Mouse (Mus musculus): ENCODE data around the gene Rps10. TPM values are rescaled to one million over a fixed set of nuclear protein-coding genes. Genes with fewer than 3 reads are reported as not detected.

Rps10 gene
- polyA plus RNA-seq, 1 experiment from 2014 or later, result 1,163 TPM

DNA sequence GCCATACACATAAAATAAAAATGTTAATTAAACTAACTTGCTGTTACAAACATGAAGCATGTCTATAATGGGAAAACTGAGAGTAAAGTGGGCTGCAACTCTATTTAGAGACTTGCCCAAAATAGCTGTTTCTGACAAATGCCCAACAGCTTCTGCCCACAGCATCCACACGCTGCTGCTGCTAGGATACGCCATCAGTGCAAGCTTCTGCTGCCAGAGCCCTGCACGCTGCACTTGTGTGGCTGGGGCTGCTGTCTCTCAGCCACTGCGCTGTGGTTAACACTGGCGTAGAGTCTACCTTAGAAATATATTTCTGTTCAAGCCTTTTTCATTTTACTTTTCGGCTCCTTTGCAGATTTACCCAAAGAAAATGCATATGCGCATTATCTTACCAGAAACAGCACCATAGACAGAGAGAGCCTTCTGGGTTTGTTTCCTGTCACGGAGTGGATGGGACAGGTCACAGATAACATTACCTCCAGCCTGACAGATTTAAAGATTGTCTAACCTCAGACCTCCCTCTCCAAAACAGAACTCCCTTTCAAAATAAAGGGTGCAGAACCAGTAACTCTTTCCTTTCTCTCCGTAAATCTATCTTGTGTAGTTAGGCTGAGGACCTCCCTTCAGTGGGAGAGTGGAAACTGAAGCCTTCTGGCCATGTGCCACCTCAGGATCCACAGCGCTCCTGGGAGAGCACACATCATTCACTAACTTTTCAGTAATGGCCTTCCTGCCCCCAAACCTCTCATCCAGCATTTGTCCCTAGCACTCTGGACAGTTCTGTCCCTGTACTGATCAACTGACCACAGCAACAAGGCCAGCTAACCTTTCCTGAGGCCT is 25.6 kb downstream of the Rps10 start:
- H3K36me3 ChIP-seq (ENCODE audit: control insufficient read depth, insufficient read depth, low read length), result 0 out of 2 replicates have a peak, but pooled peaks cover 3% of the 10 kb centered on the region
- H3K4me2 ChIP-seq (replicated peaks; ENCODE audit: low read depth, low read length), result no peak overlapping the region
- no peaks in the 10 kb centered on the region for H3K27me3 ChIP-seq (ENCODE audit: control insufficient read depth, insufficient read depth, low read length)
- no peaks in the 10 kb centered on the region for H3K9me3 ChIP-seq (ENCODE audit: control insufficient read depth, low read length)
- no peak overlapping the region for H3K27ac ChIP-seq (ENCODE audit: low read depth, low read length)
- 60% methylated on average over 10 of the region's 10 CpGs for WGBS
- H3K4me3 ChIP-seq (ENCODE audit: low read length), result no peak overlapping the region
- no peak for ATAC-seq (ENCODE audit: low FRiP score, low TSS enrichment)
- H3K4me1 ChIP-seq (ENCODE audit: control insufficient read depth, insufficient read depth, low read length), result peaks cover 10% of the 10 kb centered on the region; the same call in 1 of the 2 replicates
- H3K9ac ChIP-seq (ENCODE audit: low read depth, low read length), result no peak overlapping the region

DNA sequence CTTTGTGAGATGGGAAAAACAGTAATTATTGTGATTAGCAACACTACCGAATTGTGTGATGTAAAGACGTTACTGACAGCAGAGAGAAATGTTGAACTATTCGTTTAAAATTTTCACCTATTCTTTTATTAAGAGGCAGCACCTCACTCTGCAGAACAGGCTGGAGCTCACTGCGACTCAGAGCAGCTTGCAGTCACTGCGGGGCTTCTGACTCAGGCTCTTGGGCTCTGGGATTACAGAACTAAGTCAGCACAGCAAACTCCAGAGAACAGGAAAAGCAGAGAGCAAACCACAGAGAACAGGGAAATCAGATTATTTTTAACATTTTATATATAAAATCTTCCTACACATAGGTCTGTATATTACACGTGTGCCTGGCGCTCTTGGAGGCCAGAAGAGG is 26.9 kb downstream of the Rps10 start:
- no peak for ATAC-seq (ENCODE audit: low FRiP score, low TSS enrichment)
- H3K4me1 ChIP-seq (ENCODE audit: control insufficient read depth, insufficient read depth, low read length), result peaks cover 10% of the 10 kb centered on the region; the same call in 1 of the 2 replicates
- WGBS, result 87% methylated on average over 7 of the region's 7 CpGs

GRCm38 (mm10) chr17:27603522-27604234 is 32.8 kb downstream of the Rps10 start:
- WGBS, result 81% methylated on average over 21 of the region's 21 CpGs
- H3K4me3 ChIP-seq (ENCODE audit: low read length), result no peak overlapping the region
- 0 out of 2 replicates have a peak, but pooled peaks cover 6% of the 10 kb centered on the region for H3K4me1 ChIP-seq (ENCODE audit: control insufficient read depth, insufficient read depth, low read length)
- H3K9me3 ChIP-seq (ENCODE audit: control insufficient read depth, low read length), result no peaks in the 10 kb centered on the region
- peaks cover 3% of the 10 kb centered on the region; the same call in 1 of the 2 replicates for H3K36me3 ChIP-seq (ENCODE audit: control insufficient read depth, insufficient read depth, low read length)
- no peak overlapping the region for H3K4me2 ChIP-seq (replicated peaks; ENCODE audit: low read depth, low read length)
- ATAC-seq (ENCODE audit: low FRiP score, low TSS enrichment), result no peak
- no peak overlapping the region for H3K27ac ChIP-seq (ENCODE audit: low read depth, low read length)
- no peak overlapping the region for H3K9ac ChIP-seq (ENCODE audit: low read depth, low read length)
- H3K27me3 ChIP-seq (ENCODE audit: control insufficient read depth, insufficient read depth, low read length), result no peaks in the 10 kb centered on the region

More for the DNA sequence above, 26.9 kb downstream of the Rps10 start:
- Histone ChIP-seq H3K9me3 (ENCODE audit: control insufficient read depth, low read length) (no peaks in the 10 kb centered on the region), H3K9ac (ENCODE audit: low read depth, low read length) (no peak overlapping the region), H3K27ac (ENCODE audit: low read depth, low read length) (no peak overlapping the region), H3K4me2 (replicated peaks; ENCODE audit: low read depth, low read length) (no peak overlapping the region), H3K27me3 (ENCODE audit: control insufficient read depth, insufficient read depth, low read length) (no peaks in the 10 kb centered on the region), H3K4me3 (ENCODE audit: low read length) (no peak overlapping the region), H3K36me3 (ENCODE audit: control insufficient read depth, insufficient read depth, low read length) (0 out of 2 replicates have a peak, but pooled peaks cover 3% of the 10 kb centered on the region)

DNA sequence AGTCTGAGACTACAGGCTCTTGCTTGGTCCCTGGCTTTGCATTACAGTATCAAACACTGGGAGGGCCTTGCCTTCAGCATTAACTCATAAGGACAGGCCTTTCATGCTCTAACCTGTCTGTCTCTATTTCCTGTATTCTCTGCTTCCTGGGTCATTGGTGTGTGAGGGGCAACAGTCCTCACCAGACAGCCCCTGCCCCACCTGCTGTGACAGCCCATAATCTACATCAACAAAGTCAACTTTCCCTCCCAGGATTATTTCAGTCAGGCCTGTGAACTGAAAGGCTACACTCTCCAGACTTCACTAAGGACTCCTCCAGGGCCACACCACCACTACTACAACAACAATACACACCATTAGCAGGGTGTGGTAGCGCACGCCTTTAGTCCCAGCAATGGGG is 33.4 kb downstream of the Rps10 start:
- no peaks in the 10 kb centered on the region for H3K9me3 ChIP-seq (ENCODE audit: control insufficient read depth, low read length)
- no peak for ATAC-seq (ENCODE audit: low FRiP score, low TSS enrichment)
- no peaks in the 10 kb centered on the region for H3K27me3 ChIP-seq (ENCODE audit: control insufficient read depth, insufficient read depth, low read length)
- 91% methylated on average over 2 of the region's 2 CpGs for WGBS
- no peak overlapping the region for H3K9ac ChIP-seq (ENCODE audit: low read depth, low read length)
- H3K36me3 ChIP-seq (ENCODE audit: control insufficient read depth, insufficient read depth, low read length), result peaks cover 3% of the 10 kb centered on the region; the same call in 1 of the 2 replicates
- H3K4me1 ChIP-seq (ENCODE audit: control insufficient read depth, insufficient read depth, low read length), result 0 out of 2 replicates have a peak, but pooled peaks cover 6% of the 10 kb centered on the region
- no peak overlapping the region for H3K27ac ChIP-seq (ENCODE audit: low read depth, low read length)
- H3K4me2 ChIP-seq (replicated peaks; ENCODE audit: low read depth, low read length), result no peak overlapping the region
- H3K4me3 ChIP-seq (ENCODE audit: low read length), result no peak overlapping the region

DNA sequence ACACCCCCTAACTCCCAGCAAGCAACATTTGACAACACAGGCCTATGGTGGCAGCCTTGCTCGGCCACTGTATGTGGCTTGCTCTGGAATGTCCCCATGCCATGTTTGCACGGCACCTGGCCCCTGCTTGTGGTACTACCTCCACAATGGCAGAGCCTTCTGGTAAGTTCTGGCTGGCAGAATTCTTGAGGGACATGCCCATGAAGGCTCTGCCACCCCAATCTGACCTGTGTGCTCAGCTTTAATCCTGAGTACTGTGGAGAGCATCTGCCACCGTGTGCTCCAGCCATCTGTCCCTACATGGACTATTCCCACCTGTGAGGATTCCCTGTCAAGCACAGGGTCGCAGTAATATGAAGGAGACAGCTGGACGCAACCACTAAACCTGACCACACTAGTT is 35.6 kb downstream of the Rps10 start:
- Histone ChIP-seq H3K4me2 (replicated peaks; ENCODE audit: low read depth, low read length) (no peak overlapping the region), H3K27me3 (ENCODE audit: control insufficient read depth, insufficient read depth, low read length) (no peaks in the 10 kb centered on the region), H3K36me3 (ENCODE audit: control insufficient read depth, insufficient read depth, low read length) (peaks cover 14% of the 10 kb centered on the region), H3K9ac (ENCODE audit: low read depth, low read length) (no peak overlapping the region), H3K9me3 (ENCODE audit: control insufficient read depth, low read length) (no peaks in the 10 kb centered on the region), H3K27ac (ENCODE audit: low read depth, low read length) (no peak overlapping the region), H3K4me1 (ENCODE audit: control insufficient read depth, insufficient read depth, low read length) (peaks cover 16% of the 10 kb centered on the region), H3K4me3 (ENCODE audit: low read length) (no peak overlapping the region)
- ATAC-seq (ENCODE audit: low FRiP score, low TSS enrichment), result no peak
- WGBS, result 80% methylated on average over 5 of the region's 5 CpGs

DNA sequence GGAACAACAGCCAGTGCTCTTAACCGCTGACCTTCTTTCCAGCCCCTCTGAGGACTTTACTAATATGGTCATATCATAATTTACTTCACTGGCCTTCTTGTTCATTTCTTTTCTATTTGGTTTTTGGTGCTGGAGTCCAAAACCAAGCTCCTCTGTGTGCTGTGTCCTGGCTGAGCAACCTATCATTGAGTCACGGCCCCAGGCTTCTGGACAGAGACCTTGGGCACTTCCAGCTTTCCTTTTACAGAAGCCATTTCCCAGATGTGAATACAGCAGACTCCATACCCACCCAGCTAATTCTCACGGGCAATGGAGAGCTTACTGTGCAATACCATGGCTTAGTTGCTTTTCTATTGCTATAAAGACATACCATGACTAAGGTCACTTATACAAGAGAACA is 36.2 kb downstream of the Rps10 start:
- Histone ChIP-seq H3K4me2 (replicated peaks; ENCODE audit: low read depth, low read length) (no peak overlapping the region), H3K4me3 (ENCODE audit: low read length) (no peak overlapping the region), H3K4me1 (ENCODE audit: control insufficient read depth, insufficient read depth, low read length) (peaks cover 21% of the 10 kb centered on the region), H3K27ac (ENCODE audit: low read depth, low read length) (no peak overlapping the region), H3K36me3 (ENCODE audit: control insufficient read depth, insufficient read depth, low read length) (peaks cover 20% of the 10 kb centered on the region), H3K27me3 (ENCODE audit: control insufficient read depth, insufficient read depth, low read length) (no peaks in the 10 kb centered on the region), H3K9me3 (ENCODE audit: control insufficient read depth, low read length) (no peaks in the 10 kb centered on the region), H3K9ac (ENCODE audit: low read depth, low read length) (no peak overlapping the region)
- ATAC-seq (ENCODE audit: low FRiP score, low TSS enrichment), result no peak
- 79% methylated on average over 3 of the region's 3 CpGs for WGBS

DNA sequence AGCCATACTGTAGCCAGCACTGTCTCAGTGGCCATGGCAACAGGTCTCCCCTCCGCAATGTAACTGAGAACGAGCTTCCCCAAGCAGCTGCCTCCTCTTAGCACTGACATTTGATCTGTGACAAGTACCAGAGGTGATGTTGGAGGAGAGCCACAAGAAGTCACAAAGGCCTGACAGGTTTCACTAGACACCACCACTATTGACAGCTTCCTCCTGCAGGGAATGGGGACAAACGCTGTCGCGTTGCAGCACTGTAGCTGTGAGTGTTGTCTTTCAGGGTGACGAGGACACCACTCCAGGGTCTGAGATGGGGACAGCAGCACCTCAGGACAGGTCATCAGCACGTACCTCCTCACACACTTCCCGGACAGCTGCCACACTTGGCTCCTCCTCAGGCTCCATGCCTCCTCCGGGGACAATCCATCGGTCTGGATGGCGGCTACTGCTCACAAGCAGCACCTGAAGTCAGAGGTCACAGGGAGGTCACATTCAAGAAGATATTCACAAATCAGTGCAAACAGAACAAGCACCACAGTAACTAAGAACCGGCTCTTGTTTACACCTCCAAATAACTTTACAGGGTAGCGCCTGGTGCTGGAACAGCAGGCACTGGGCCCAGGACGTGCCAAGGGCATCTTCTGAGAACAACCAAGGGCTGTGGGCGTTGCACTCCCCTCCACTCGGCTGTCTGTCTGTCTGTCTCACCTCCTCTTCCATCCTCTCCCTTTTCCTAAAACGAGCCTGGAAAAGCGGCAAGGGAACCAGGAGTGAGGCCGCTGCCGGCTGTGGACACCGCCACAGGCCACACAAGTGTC is 39.9 kb downstream of the Rps10 start:
- H3K4me1 ChIP-seq (ENCODE audit: control insufficient read depth, insufficient read depth, low read length), result peaks cover 14% of the 10 kb centered on the region
- no peak overlapping the region for H3K4me2 ChIP-seq (replicated peaks; ENCODE audit: low read depth, low read length)
- H3K36me3 ChIP-seq (ENCODE audit: control insufficient read depth, insufficient read depth, low read length), result peaks cover 43% of the 10 kb centered on the region
- 51% methylated on average over 21 of the region's 21 CpGs for WGBS
- H3K27me3 ChIP-seq (ENCODE audit: control insufficient read depth, insufficient read depth, low read length), result no peaks in the 10 kb centered on the region
- no peaks in the 10 kb centered on the region for H3K9me3 ChIP-seq (ENCODE audit: control insufficient read depth, low read length)
- H3K27ac ChIP-seq (ENCODE audit: low read depth, low read length), result no peak overlapping the region; the same call in 1 of the 2 replicates
- peak; percentile 75 for ATAC-seq (ENCODE audit: low FRiP score, low TSS enrichment)
- no peak overlapping the region for H3K9ac ChIP-seq (ENCODE audit: low read depth, low read length)
- no peak overlapping the region for H3K4me3 ChIP-seq (ENCODE audit: low read length)

DNA sequence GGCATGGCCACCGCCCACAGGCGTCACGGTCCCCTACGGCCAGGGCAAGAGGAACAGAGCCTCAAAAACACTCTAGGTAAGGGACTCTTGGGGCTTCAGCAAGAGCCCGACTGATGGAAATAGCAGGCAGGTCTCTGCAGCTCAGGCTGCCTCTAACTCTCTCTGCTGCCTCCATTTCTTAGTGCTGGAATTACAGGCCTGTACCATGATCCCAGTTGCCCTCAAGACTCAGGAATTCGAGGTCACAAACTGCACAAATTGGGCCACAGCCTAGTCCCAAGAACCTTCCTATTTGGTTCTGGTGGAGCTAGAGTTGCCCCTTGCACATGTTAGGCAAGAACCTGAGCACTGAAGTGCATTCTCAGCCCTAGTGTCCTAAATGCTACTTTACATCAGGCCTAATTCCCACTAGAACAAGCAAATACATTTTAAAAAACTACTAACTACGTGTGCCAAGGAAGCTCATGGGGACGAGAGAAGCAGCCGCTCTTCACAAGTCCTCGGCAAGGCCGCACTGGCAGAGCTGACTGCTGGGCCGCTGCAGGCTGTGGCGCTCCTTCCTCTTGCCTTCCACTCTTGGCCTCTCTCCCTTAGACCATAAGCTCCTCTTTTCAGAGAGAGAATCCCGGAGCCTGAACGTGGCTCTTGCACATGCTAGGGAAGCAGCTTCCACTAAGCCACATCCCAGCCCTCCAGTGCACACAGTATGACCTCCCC is 40.7 kb downstream of the Rps10 start:
- peak overlapping the region; percentile 12; the same call in 1 of the 2 replicates for H3K27ac ChIP-seq (ENCODE audit: low read depth, low read length)
- H3K36me3 ChIP-seq (ENCODE audit: control insufficient read depth, insufficient read depth, low read length), result peaks cover 46% of the 10 kb centered on the region

More for the DNA sequence above, 40.7 kb downstream of the Rps10 start:
- Histone ChIP-seq H3K4me3 (ENCODE audit: low read length) (no peak overlapping the region), H3K27me3 (ENCODE audit: control insufficient read depth, insufficient read depth, low read length) (no peaks in the 10 kb centered on the region), H3K9ac (ENCODE audit: low read depth, low read length) (no peak overlapping the region), H3K4me1 (ENCODE audit: control insufficient read depth, insufficient read depth, low read length) (peaks cover 14% of the 10 kb centered on the region), H3K9me3 (ENCODE audit: control insufficient read depth, low read length) (no peaks in the 10 kb centered on the region), H3K4me2 (replicated peaks; ENCODE audit: low read depth, low read length) (no peak overlapping the region)
- no peak for ATAC-seq (ENCODE audit: low FRiP score, low TSS enrichment)
- 71% methylated on average over 15 of the region's 15 CpGs for WGBS
